Mouse (Mus musculus) lung, postnatal 4 days (tissue): Measurements from ENCODE around the gene Zfp628.

Experiments
- DNase-seq, 2 experiments: peaks; one replicate each; pipeline ENCODE4 v3.0.0; 2021

The Zfp628 gene

GRCm38 (mm10) chr7:4943223-4943815, 28.3 kb downstream of the Zfp628 start:
- DNase-seq, result peak; percentile 91 to 95

- peak; percentile 31 to 79 for DNase-seq
Measured at GRCm38 (mm10) chr7:4947855-4948254, 32.8 kb downstream of the Zfp628 start.

- no peak for DNase-seq
Measured at GRCm38 (mm10) chr7:4948386-4948785, 33.4 kb downstream of the Zfp628 start.

GRCm38 (mm10) chr7:4950561-4951342, 35.7 kb downstream of the Zfp628 start:
- DNase-seq, result no peak

- DNase-seq, result peak; percentile 51 to 78
Measured at GRCm38 (mm10) chr7:4953815-4954445, 38.9 kb downstream of the Zfp628 start.

- DNase-seq, result no peak
Measured at GRCm38 (mm10) chr7:4957361-4957760, 42.3 kb downstream of the Zfp628 start.

GRCm38 (mm10) chr7:4963527-4963926, 48.5 kb downstream of the Zfp628 start:
- DNase-seq, result no peak

GRCm38 (mm10) chr7:4964272-4964671, 49.3 kb downstream of the Zfp628 start, which contains the start of gene Sbk2:
Gene Sbk2, minus strand, starts transcription at chr7:4964406.
- peak; percentile 87 to 90 for DNase-seq

GRCm38 (mm10) chr7:4964988-4965387, 50.0 kb downstream of the Zfp628 start:
- DNase-seq, result no peak

GRCm38 (mm10) chr7:4971068-4971467, 56.1 kb downstream of the Zfp628 start, which contains the start of gene Sbk3:
Gene Sbk3, minus strand, starts transcription at chr7:4971168.
- no peak for DNase-seq
